Mouse (Mus musculus) gastrocnemius, postnatal 36 days (tissue): Measurements from ENCODE around the gene D13Ertd608e. TPM values are rescaled to one million over a fixed set of nuclear protein-coding genes. Genes with fewer than 3 reads are reported as not detected.
"Not testable (repeated sequence)": the region's sequence is repeated elsewhere in the genome, so short reads cannot be mapped to it uniquely, and the experiment has no call there.

ENCODE experiments used
- DNase-seq, 2 experiments: peaks; one replicate each; pipeline ENCODE4 v3.0.0; 2022
- intact Hi-C: fragments of 180-260 bp; cut with DNase I; formaldehyde crosslinking; loops from one replicate; pipeline ENCODE4 v1.15.1; 2025
- long read RNA-seq, 2 experiments: library from polyadenylated mRNA; stranded (forward); transcript quantifications; one replicate each; pipeline ENCODE4 v2.0.0; 2021
- total RNA-seq, 2 experiments: library from RNA; stranded (reverse); gene quantifications; 2 replicates each; pipeline ENCODE4 v1.2.3; 2021

The D13Ertd608e gene
- not detected for total RNA-seq
- long read RNA-seq, experiment 1, result 0 reads
- long read RNA-seq, experiment 2, result 0 reads

- peak in 1 of 2 experiments; percentile 19 for DNase-seq
- intact Hi-C loops, result not testable (repeated sequence)
Measured at GRCm38 (mm10) chr13:119835320-119836056, at the start of gene D13Ertd608e. TSS of gene D13Ertd608e (plus strand) at chr13:119836006.

DNA sequence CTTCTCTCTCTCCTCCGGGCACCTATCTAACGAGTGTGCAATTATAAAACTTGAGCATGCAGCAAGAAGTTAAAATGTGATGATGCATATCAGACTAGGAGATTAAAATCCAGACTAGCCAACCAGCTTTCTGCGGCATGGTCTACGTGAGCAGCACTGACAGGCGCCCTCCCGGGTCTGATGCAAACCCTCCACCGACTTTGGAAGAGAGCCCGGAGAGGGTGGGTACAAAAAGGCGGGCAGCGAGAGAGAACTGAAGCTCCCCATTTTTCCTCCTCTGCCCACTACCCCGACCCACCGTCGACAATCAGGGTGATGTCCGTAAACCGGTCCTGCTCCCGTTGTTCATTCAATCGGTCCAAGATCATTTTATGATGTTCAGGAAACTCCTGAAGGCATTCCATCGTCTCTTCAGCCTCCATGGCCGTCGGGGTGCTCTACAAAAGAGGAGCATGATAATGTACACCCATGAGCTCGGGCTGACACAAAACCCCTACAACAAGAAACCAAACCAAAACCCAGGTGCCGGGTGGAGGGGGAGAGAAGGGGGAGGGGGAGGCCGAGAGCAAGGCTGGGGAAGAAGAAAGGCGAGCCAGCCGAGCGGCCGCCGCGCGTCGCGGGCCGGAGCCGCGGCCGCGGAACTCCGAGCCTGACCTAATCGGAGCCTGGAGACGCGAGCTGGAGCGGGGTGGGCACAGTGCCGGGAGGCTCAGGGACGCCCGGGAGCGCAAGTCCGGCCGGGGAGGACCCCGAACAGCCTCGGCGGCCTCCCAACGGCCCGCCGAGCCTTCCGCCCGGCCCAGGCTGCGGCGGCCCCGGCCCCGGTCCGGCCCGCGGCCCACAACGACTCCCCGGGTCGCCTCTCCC lies 45.7 kb upstream of the D13Ertd608e start:
- DNase-seq, result peak; percentile 66 to 78
- intact Hi-C loops, result loop anchor here (2.0 kb wide), 1 partner anchor 35 kb away; the partner anchor contains the start of gene Nim1k

GRCm38 (mm10) chr13:119790761-119791579 lies 44.8 kb upstream of the D13Ertd608e start, which contains the start of gene Zfp131:
TSS of gene Zfp131 (minus strand) at chr13:119790889.
- DNase-seq, result peak; percentile 90 to 91
- intact Hi-C loops, result loop anchor here (2.0 kb wide), 1 partner anchor 36 kb away; the partner anchor contains the start of gene Nim1k

- intact Hi-C loops, result loop anchor here (2.0 kb wide), 1 partner anchor 37 kb away; the partner anchor contains the start of gene Nim1k
- DNase-seq, result no peak
Measured at GRCm38 (mm10) chr13:119791580-119792135, 44.1 kb upstream of the D13Ertd608e start.

- DNase-seq, result no peak
- intact Hi-C loops, result no loop called here
Measured at GRCm38 (mm10) chr13:119792791-119793404, 42.9 kb upstream of the D13Ertd608e start.

- intact Hi-C loops, result no loop called here
- no peak for DNase-seq
Measured at GRCm38 (mm10) chr13:119797656-119798055, 38.1 kb upstream of the D13Ertd608e start.

DNA sequence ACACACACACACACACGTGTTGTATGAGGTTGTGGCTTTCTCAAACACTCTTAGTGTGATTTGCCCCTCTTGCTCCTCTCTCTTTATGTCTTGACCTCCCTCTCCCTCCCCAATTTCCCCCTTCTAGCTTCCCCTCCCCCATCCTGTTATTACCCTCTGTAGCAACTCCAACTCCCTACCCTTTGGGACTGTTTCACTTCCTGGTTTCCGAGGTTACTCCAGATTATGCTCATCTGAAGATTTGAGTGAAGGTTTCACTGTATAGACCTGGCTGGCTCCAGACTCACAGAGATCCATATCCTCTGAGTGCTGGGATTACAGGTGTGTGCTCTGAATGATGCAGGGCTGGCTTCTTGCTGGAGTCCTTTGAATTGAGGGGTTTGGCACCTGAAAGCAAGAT lies 26.9 kb upstream of the D13Ertd608e start:
- intact Hi-C loops, result no loop called here
- no peak for DNase-seq

- peak in 1 of 2 experiments; percentile 17 for DNase-seq
- intact Hi-C loops, result no loop called here
Measured at GRCm38 (mm10) chr13:119810031-119810430, 25.8 kb upstream of the D13Ertd608e start.

DNA sequence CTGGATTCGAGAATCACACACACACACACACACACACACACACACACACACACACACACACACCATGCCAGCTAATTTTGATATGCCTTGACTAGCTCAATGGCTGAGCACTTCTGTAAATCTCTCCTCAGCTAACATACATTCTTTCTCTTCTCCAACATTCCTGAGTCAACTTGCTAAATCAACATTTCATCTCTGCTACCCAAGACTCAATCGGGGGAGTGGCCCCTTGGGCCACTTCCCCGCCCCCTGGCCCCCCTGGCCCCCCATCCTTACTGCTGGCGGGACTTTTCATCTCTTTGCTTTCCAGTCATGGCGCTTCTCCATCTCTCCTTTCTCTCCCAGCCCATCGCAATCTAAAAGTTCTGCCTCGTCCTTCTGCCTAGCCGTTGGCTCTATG lies 19.0 kb upstream of the D13Ertd608e start:
- DNase-seq, result no peak
- intact Hi-C loops, result no loop called here

- intact Hi-C loops, result no loop called here
- DNase-seq, result no peak
Measured at GRCm38 (mm10) chr13:119817579-119818206, 18.1 kb upstream of the D13Ertd608e start.

DNA sequence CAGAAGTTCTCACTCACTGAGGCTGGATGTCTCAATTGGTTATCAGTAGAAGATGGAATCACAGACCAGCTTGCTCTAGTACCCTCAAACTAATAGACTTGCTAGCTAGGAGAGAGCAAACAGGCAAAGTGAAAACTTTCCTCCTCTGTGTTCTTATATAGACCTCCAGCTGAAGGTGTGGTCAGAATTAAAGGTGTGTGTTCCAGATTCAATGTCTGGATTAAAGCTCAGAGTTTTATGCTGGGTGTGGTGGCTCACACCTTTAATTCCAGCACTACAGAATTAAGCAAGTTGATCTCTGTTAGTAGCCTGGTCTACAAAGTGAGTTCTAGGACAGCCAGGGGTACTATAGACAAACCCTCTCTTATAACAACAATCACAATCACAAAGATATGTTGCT lies 5.7 kb upstream of the D13Ertd608e start, which contains the start of gene AF067063:
Gene AF067063, minus strand, starts transcription at position 101 of the 400 bp plus-strand sequence.
- intact Hi-C loops, DNase-seq: not testable (repeated sequence)

DNA sequence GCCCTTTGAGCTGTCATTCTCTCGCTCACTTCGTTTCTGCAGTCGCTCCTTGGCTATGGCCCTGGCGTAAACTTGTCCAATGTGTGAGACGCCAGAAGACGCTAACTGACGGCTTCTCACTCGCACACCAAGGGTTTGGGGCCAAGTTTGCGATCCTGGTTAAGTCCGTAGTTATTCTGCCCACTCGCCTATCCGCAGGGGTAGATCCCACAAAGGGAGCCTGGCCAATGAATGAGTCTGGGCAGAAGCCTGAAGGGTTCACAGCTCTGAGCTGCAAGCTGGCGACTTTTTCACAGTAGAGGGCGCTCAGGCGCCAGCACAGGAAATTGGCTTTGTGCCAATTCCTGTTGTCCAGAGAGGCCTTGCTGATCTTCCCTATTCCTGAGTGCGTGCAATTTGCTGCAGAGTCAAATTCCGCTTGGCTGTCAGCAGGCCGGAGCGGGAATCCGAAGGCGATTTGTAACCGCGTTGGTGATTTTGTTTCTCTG lies 562 bp downstream of the D13Ertd608e start:
- intact Hi-C loops, result not testable (repeated sequence)
- DNase-seq, result peak in 1 of 2 experiments; percentile 15

DNA sequence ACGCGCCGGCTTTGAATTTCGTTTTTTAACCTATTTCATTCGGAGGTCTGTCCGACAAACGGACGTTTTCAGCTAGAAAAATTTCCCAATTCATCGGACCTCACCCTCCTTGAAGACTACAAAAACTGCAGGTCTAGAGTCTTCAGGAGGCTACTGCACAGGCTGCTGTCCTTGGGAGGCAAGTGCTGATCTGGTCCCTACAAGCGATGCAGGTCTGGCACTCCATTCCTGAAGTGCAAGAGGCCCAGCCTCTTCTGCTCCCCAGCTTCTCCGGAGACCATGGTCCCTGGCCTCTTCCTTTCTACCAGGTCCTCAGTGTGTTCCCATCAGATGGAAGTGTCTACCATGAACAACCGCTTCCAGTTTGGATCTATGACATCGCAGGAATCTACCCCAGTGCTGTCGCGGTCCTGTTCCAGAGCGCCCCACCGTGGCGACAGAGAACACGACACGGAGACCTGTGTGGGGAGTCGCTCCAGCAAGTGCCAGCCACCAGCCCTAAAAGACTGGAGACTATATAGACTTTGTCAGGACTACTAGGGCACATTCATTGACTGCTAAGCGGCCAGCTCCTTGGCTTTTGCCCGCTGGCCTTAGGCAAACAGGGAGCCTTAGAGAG lies 2.0 kb downstream of the D13Ertd608e start:
- intact Hi-C loops, result not testable (repeated sequence)
- peak in 1 of 2 experiments; percentile 12 for DNase-seq

GRCm38 (mm10) chr13:119839982-119840381 lies 4.2 kb downstream of the D13Ertd608e start:
- DNase-seq, intact Hi-C loops: not testable (repeated sequence)

- intact Hi-C loops, DNase-seq: not testable (repeated sequence)
Measured at GRCm38 (mm10) chr13:119862399-119862798, 26.6 kb downstream of the D13Ertd608e start.

DNA sequence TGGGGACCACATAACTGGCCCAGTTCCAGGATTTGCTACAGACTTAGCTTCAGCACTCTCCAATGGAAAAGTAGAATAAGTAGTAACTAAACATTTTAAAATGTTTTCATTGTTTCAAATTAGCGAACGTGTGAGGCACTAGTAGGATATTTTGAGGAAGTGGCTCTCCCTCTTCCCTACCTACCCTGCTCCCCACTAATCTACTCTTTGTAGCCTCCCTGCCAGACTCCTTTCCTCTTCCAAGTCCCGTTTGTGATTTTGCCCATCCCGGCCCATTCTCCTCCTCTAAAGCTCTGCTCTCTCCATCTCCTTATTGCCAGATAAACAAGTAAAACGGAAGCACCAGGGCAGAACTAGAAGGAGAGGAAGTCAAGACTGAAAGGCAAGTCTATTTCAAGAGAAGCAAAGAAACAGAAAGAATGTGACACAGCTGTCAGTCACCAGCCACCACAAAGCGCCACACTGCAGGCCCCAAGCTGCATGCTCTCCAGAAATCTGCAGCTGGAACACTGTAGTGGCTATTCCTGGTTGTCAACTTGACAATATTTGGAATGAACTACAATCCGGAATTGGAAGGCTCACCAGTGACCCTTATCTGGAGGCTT lies 28.7 kb downstream of the D13Ertd608e start:
- DNase-seq, intact Hi-C loops: not testable (repeated sequence)

- DNase-seq, intact Hi-C loops: not testable (repeated sequence)
Measured at GRCm38 (mm10) chr13:119886896-119887295, 51.1 kb downstream of the D13Ertd608e start.

GRCm38 (mm10) chr13:119894685-119895084 lies 58.9 kb downstream of the D13Ertd608e start, which contains the start of gene Tcstv1:
TSS of gene Tcstv1 (minus strand) at chr13:119894785.
- DNase-seq, intact Hi-C loops: not testable (repeated sequence)
